Mouse (Mus musculus) spleen, postnatal 36 days (tissue): ENCODE results near the gene Fam114a2.
A peak's percentile ranks its signal among the peaks of the same experiment; 100 is the strongest.

ENCODE experiments used
- DNase-seq, 2 experiments: peaks; one replicate each; pipeline ENCODE4 v3.0.0; 2022; ENCODE audit warnings: low spot score in 2 of 2, mixed read lengths in 1 of 2

Fam114a2 gene

GRCm38 (mm10) chr11:57519304-57519703, 887 bp upstream of the Fam114a2 start:
- DNase-seq = no peak

- DNase-seq = no peak
These were observed 333 bp upstream of the Fam114a2 start for GRCm38 (mm10) chr11:57518751-57519148.

GRCm38 (mm10) chr11:57516946-57517441, 1.4 kb downstream of the Fam114a2 start:
- no peak for DNase-seq

- DNase-seq = no peak
These were observed 3.2 kb downstream of the Fam114a2 start for GRCm38 (mm10) chr11:57515218-57515617.

GRCm38 (mm10) chr11:57506899-57507298, 11.5 kb downstream of the Fam114a2 start:
- no peak for DNase-seq

- DNase-seq = no peak
These were observed 15.3 kb downstream of the Fam114a2 start for GRCm38 (mm10) chr11:57503155-57503554.

- DNase-seq = no peak
These were observed 20.2 kb downstream of the Fam114a2 start for GRCm38 (mm10) chr11:57498215-57498614.

GRCm38 (mm10) chr11:57497701-57498100, 20.7 kb downstream of the Fam114a2 start:
- DNase-seq = no peak

- DNase-seq = no peak
These were observed 21.9 kb downstream of the Fam114a2 start for GRCm38 (mm10) chr11:57496462-57497039.

GRCm38 (mm10) chr11:57488436-57488835, 30.0 kb downstream of the Fam114a2 start:
- DNase-seq = no peak

GRCm38 (mm10) chr11:57478077-57478476, 40.3 kb downstream of the Fam114a2 start:
- no peak for DNase-seq

- no peak for DNase-seq
These were observed 43.3 kb downstream of the Fam114a2 start for GRCm38 (mm10) chr11:57475119-57475518.

- DNase-seq = no peak
These were observed 44.0 kb downstream of the Fam114a2 start for GRCm38 (mm10) chr11:57474296-57474941.

- DNase-seq = no peak
These were observed 47.4 kb downstream of the Fam114a2 start for GRCm38 (mm10) chr11:57470979-57471378.

- no peak for DNase-seq
These were observed 48.4 kb downstream of the Fam114a2 start for GRCm38 (mm10) chr11:57470056-57470455.

- DNase-seq = no peak
These were observed 49.7 kb downstream of the Fam114a2 start for GRCm38 (mm10) chr11:57468706-57469105.

- peak; percentile 6 to 11 for DNase-seq
These were observed 51.0 kb downstream of the Fam114a2 start for GRCm38 (mm10) chr11:57467159-57468110.

GRCm38 (mm10) chr11:57465844-57466243, 52.6 kb downstream of the Fam114a2 start:
- DNase-seq = no peak

- DNase-seq = no peak
These were observed 53.4 kb downstream of the Fam114a2 start for GRCm38 (mm10) chr11:57465025-57465424.

GRCm38 (mm10) chr11:57459759-57460158, 58.7 kb downstream of the Fam114a2 start:
- DNase-seq = no peak

GRCm38 (mm10) chr11:57454421-57454820, 64.0 kb downstream of the Fam114a2 start:
- DNase-seq = no peak

GRCm38 (mm10) chr11:57445237-57445962, 73.0 kb downstream of the Fam114a2 start:
- DNase-seq = peak; percentile 10 to 21
